Mouse (Mus musculus): ENCODE results near the gene Ddx27. TPM values are rescaled to one million over a fixed set of nuclear protein-coding genes. Genes with fewer than 3 reads are reported as not detected.

Ddx27 gene
- polyA plus RNA-seq, 1 experiment from 2014 or later, result 56.4 TPM

- no peak for DNase-seq (ENCODE audit: low spot score)
These were observed 66.1 kb downstream of the Ddx27 start for GRCm38 (mm10) chr2:167081135-167081534.

GRCm38 (mm10) chr2:167081639-167082038 lies 66.6 kb downstream of the Ddx27 start:
- peak; percentile 20 for DNase-seq (ENCODE audit: low spot score)

Other genes starting within 250 kb of the Ddx27 start
- gene Trp53rkb, start 222.7 kb upstream of the Ddx27 start, polyA plus RNA-seq (2015; fragmentation: Nextera tagmentation; extraction: Ambion mirVana), result 9.3 and 9.4 TPM in 2 replicates
- 5.6 and 6.2 TPM in 2 replicates for gene Arfgef2, start 209.6 kb upstream of the Ddx27 start, polyA plus RNA-seq (2015; fragmentation: Nextera tagmentation; extraction: Ambion mirVana)
- 76.2 and 85.0 TPM in 2 replicates for gene Cse1l, start 109.2 kb upstream of the Ddx27 start, polyA plus RNA-seq (2015; fragmentation: Nextera tagmentation; extraction: Ambion mirVana)
- 44.0 and 44.8 TPM in 2 replicates for gene Stau1, start 18.9 kb upstream of the Ddx27 start, polyA plus RNA-seq (2015; fragmentation: Nextera tagmentation; extraction: Ambion mirVana)
- gene Znfx1, start 47.8 kb downstream of the Ddx27 start, polyA plus RNA-seq (2015; fragmentation: Nextera tagmentation; extraction: Ambion mirVana), result 10.5 TPM in 2 replicates
- 0.36 and 0.55 TPM in 2 replicates for gene Kcnb1, start 175.0 kb downstream of the Ddx27 start, polyA plus RNA-seq (2015; fragmentation: Nextera tagmentation; extraction: Ambion mirVana)
- 1.7 and 2.2 TPM in 2 replicates for gene Ptgis, start 225.4 kb downstream of the Ddx27 start, polyA plus RNA-seq (2015; fragmentation: Nextera tagmentation; extraction: Ambion mirVana)

Measured in thymus, postnatal 0 days (tissue).